Mouse (Mus musculus) ZHBTc4 (cell line): Measurements from ENCODE around the gene Ntn4.

ENCODE experiments used
- DNase-seq: peaks from one replicate; pipeline ENCODE4 v3.0.0-alpha.2; 2011; ENCODE audit warnings: low read depth, low spot score

Ntn4 gene

GRCm38 (mm10) chr10:93640521-93640952, at the start of gene Ntn4:
Gene Ntn4 (plus strand): TSS chr10:93640681.
- peak; percentile 44 for DNase-seq

GRCm38 (mm10) chr10:93592456-93592855, 48.0 kb upstream of the Ntn4 start:
- DNase-seq = peak; percentile 67

- DNase-seq = peak; percentile 83
These were observed 46.4 kb upstream of the Ntn4 start for GRCm38 (mm10) chr10:93594022-93594482.

GRCm38 (mm10) chr10:93595831-93596230, 44.6 kb upstream of the Ntn4 start:
- no peak for DNase-seq

GRCm38 (mm10) chr10:93596641-93597040, 43.8 kb upstream of the Ntn4 start:
- DNase-seq = no peak

- DNase-seq = no peak
These were observed 38.2 kb upstream of the Ntn4 start for GRCm38 (mm10) chr10:93602309-93602708.

GRCm38 (mm10) chr10:93603256-93603655, 37.2 kb upstream of the Ntn4 start:
- DNase-seq = peak; percentile 67

GRCm38 (mm10) chr10:93606326-93606725, 34.2 kb upstream of the Ntn4 start:
- no peak for DNase-seq

- DNase-seq = peak; percentile 82
These were observed 32.4 kb upstream of the Ntn4 start for GRCm38 (mm10) chr10:93608051-93608450.

- peak; percentile 53 for DNase-seq
These were observed 31.2 kb upstream of the Ntn4 start for GRCm38 (mm10) chr10:93609236-93609635.

GRCm38 (mm10) chr10:93610896-93611295, 29.6 kb upstream of the Ntn4 start:
- no peak for DNase-seq

GRCm38 (mm10) chr10:93611419-93612007, 29.0 kb upstream of the Ntn4 start:
- DNase-seq = no peak

- no peak for DNase-seq
These were observed 25.6 kb upstream of the Ntn4 start for GRCm38 (mm10) chr10:93614850-93615249.

- DNase-seq = peak; percentile 65
These were observed 19.9 kb upstream of the Ntn4 start for GRCm38 (mm10) chr10:93620438-93621179.

- DNase-seq = peak; percentile 0
These were observed 16.8 kb upstream of the Ntn4 start for GRCm38 (mm10) chr10:93623725-93624124.

- no peak for DNase-seq
These were observed 16.3 kb upstream of the Ntn4 start for GRCm38 (mm10) chr10:93624151-93624550.

- peak; percentile 1 for DNase-seq
These were observed 10.2 kb upstream of the Ntn4 start for GRCm38 (mm10) chr10:93630310-93630709.

GRCm38 (mm10) chr10:93632086-93632485, 8.4 kb upstream of the Ntn4 start:
- DNase-seq = no peak

- no peak for DNase-seq
These were observed 6.9 kb upstream of the Ntn4 start for GRCm38 (mm10) chr10:93633563-93633962.

- DNase-seq = peak; percentile 0
These were observed 6.5 kb upstream of the Ntn4 start for GRCm38 (mm10) chr10:93633971-93634370.

- no peak for DNase-seq
These were observed 4.5 kb upstream of the Ntn4 start for GRCm38 (mm10) chr10:93635941-93636340.

GRCm38 (mm10) chr10:93640953-93641820, 706 bp downstream of the Ntn4 start:
- DNase-seq = peak; percentile 26
